Mouse (Mus musculus): ENCODE measurements around the gene Phox2b. TPM values are rescaled to one million over a fixed set of nuclear protein-coding genes. Genes with fewer than 3 reads are reported as not detected.

Phox2b gene
- polyA plus RNA-seq, 1 experiment from 2014 or later, result 6.2 TPM

DNA sequence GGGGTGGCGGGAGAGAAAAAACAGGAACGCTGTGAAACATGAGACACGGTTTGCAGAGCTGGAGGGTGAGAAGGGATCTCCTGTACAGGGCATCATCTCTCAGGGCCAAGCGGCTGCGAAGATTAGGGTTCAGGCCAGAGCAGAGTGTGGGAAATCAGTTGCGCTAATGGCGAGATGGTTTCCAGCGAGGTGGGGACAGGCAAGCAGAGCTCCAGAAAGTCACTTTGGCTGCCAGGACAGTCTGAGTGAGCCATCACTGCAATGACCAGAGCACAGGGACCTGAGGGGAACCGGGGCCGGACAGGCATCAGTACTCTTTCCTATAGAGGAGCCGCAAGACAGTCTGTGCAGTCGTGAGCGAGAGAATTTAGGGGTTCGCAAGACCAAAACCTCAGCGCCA is 3.9 kb downstream of the Phox2b start:
- H3K9ac ChIP-seq (ENCODE audit: low read length), result no peak overlapping the region
- H3K4me3 ChIP-seq (ENCODE audit: low read depth, low read length), result no peak overlapping the region
- H3K9me3 ChIP-seq (ENCODE audit: control insufficient read depth, low read length), result no peaks in the 10 kb centered on the region
- H3K36me3 ChIP-seq (ENCODE audit: control insufficient read depth, insufficient read depth, low read length), result no peaks in the 10 kb centered on the region
- ATAC-seq (ENCODE audit: low FRiP score, low TSS enrichment), result no peak
- WGBS, result 6% methylated on average over 15 of the region's 15 CpGs
- no peak overlapping the region for H3K27ac ChIP-seq (replicated peaks)
- H3K4me2 ChIP-seq (replicated peaks; ENCODE audit: low read depth), result no peak overlapping the region
- DNase-seq (ENCODE audit: low spot score), result no peak
- H3K27me3 ChIP-seq (ENCODE audit: control insufficient read depth, insufficient read depth, low read length), result peaks cover 33% of the 10 kb centered on the region; the same call in 1 of the 2 replicates
- no peaks in the 10 kb centered on the region for H3K4me1 ChIP-seq (replicated peaks; ENCODE audit: control insufficient read depth, insufficient read depth)
- TF ChIP-seq EP300 (optimal IDR thresholded peaks at IDR 0.05), result no peak
- no peak for TF ChIP-seq CTCF (IDR thresholded peaks at IDR 0.05; ENCODE audit: low read depth)

DNA sequence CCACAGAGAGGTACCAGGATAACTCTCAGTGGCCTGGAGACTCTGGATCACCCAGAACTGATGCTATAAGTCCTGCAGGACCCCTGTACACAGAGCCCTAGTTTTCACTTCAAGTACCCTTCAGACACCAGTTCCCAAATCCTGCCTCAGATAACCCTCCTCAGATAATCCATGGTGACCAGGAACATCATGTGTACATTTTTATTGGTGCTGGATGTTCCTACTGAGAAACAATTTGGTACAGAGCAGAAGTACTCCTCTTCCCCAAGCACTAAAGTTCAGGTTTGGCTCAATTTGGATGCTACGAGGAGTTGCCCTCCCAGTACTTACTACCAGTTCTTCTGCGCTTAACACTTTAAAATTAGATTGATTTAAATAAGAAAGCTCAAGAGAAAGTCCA is 5.1 kb downstream of the Phox2b start:
- TF ChIP-seq CTCF (IDR thresholded peaks at IDR 0.05; ENCODE audit: low read depth) (no peak), EP300 (optimal IDR thresholded peaks at IDR 0.05) (no peak)
- Histone ChIP-seq H3K27ac (replicated peaks) (no peak overlapping the region), H3K27me3 (ENCODE audit: control insufficient read depth, insufficient read depth, low read length) (peaks cover 29% of the 10 kb centered on the region; the same call in 1 of the 2 replicates), H3K9me3 (ENCODE audit: control insufficient read depth, low read length) (no peaks in the 10 kb centered on the region), H3K4me3 (ENCODE audit: low read depth, low read length) (no peak overlapping the region), H3K36me3 (ENCODE audit: control insufficient read depth, insufficient read depth, low read length) (no peaks in the 10 kb centered on the region), H3K4me1 (replicated peaks; ENCODE audit: control insufficient read depth, insufficient read depth) (no peaks in the 10 kb centered on the region), H3K4me2 (replicated peaks; ENCODE audit: low read depth) (no peak overlapping the region), H3K9ac (ENCODE audit: low read length) (no peak overlapping the region)
- WGBS, result 20% methylated on average over 2 of the region's 2 CpGs
- no peak for DNase-seq (ENCODE audit: low spot score)
- no peak for ATAC-seq (ENCODE audit: low FRiP score, low TSS enrichment)

DNA sequence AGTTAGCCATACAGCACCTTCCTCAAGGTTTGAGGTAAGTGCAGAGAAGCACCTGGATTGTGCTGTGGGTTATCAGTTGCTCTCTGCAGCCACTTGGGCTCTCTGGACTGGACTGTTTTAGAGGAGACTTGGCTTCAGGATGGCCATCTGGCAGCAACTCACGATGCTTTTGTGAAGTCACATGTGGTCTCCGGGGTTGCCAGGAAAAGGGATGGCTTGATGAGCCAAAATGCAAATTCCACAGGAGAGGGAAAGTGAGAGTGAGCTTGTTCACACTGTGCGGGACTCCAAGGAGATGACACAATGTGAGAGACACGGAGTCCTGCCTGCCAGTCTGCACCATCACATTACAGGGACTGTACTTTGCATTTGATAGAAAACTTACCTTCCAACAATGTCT is 7.3 kb downstream of the Phox2b start:
- DNase-seq (ENCODE audit: low spot score), result no peak
- H3K27me3 ChIP-seq (ENCODE audit: control insufficient read depth, insufficient read depth, low read length), result peaks cover 12% of the 10 kb centered on the region; the same call in 1 of the 2 replicates

DNA sequence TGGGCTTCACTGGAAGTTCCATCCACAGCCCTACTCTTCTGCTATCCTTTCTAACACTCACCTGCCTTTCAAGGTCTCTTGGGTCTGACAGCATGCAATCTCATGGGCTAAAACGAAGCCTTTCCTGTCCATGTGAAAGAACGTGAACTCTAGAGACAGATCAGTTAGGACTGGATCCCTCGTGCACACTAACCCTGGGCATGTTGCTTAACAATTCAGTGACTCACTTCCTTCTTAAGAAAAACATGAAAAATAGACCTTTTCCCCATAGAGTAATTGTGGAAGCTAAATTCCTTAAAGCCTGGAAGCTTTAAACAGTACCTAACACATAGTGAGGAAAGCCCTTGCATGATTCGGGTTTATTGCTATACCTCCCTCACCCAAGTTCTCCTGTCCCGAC is 8.2 kb downstream of the Phox2b start:
- Histone ChIP-seq H3K27ac (replicated peaks) (no peak overlapping the region), H3K9ac (ENCODE audit: low read length) (no peak overlapping the region), H3K9me3 (ENCODE audit: control insufficient read depth, low read length) (no peaks in the 10 kb centered on the region), H3K27me3 (ENCODE audit: control insufficient read depth, insufficient read depth, low read length) (peaks cover 7% of the 10 kb centered on the region; the same call in 1 of the 2 replicates), H3K36me3 (ENCODE audit: control insufficient read depth, insufficient read depth, low read length) (no peaks in the 10 kb centered on the region), H3K4me1 (replicated peaks; ENCODE audit: control insufficient read depth, insufficient read depth) (no peaks in the 10 kb centered on the region), H3K4me3 (ENCODE audit: low read depth, low read length) (no peak overlapping the region), H3K4me2 (replicated peaks; ENCODE audit: low read depth) (no peak overlapping the region)
- WGBS, result 50% methylated on average over 5 of the region's 5 CpGs
- TF ChIP-seq CTCF (IDR thresholded peaks at IDR 0.05; ENCODE audit: low read depth) (no peak), EP300 (optimal IDR thresholded peaks at IDR 0.05) (no peak)
- ATAC-seq (ENCODE audit: low FRiP score, low TSS enrichment) (no peak), DNase-seq (ENCODE audit: low spot score) (no peak)

More for the DNA sequence above, 7.3 kb downstream of the Phox2b start:
- Histone ChIP-seq H3K4me3 (ENCODE audit: low read depth, low read length) (no peak overlapping the region), H3K4me1 (replicated peaks; ENCODE audit: control insufficient read depth, insufficient read depth) (no peaks in the 10 kb centered on the region), H3K4me2 (replicated peaks; ENCODE audit: low read depth) (no peak overlapping the region), H3K36me3 (ENCODE audit: control insufficient read depth, insufficient read depth, low read length) (no peaks in the 10 kb centered on the region), H3K27ac (replicated peaks) (no peak overlapping the region), H3K9ac (ENCODE audit: low read length) (no peak overlapping the region), H3K9me3 (ENCODE audit: control insufficient read depth, low read length) (no peaks in the 10 kb centered on the region)
- ATAC-seq (ENCODE audit: low FRiP score, low TSS enrichment), result no peak
- TF ChIP-seq EP300 (optimal IDR thresholded peaks at IDR 0.05), result no peak
- no peak for TF ChIP-seq CTCF (IDR thresholded peaks at IDR 0.05; ENCODE audit: low read depth)
- 18% methylated on average over 4 of the region's 4 CpGs for WGBS

DNA sequence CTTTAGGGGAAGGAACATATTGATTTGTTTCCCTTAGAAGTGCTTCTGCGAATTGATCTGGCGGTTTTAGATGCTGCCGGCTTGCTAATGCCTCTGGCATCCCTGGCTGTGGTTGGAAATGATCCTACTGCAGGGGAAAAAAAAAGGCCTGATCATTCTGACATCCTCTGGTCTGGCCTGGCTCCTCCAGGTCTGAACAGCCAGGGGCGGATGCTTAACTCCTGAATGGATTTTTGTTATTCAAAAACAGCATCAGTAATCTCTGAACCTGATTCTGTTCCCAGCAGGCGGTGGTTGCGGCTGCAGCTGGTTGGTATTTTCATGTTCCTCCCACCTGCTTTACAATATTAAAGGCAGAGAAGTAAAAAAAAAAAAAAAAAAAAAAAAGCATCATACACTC is 16.0 kb downstream of the Phox2b start:
- H3K27ac ChIP-seq (replicated peaks), result no peak overlapping the region
- H3K4me2 ChIP-seq (replicated peaks; ENCODE audit: low read depth), result no peak overlapping the region
- 40% methylated on average over 6 of the region's 6 CpGs for WGBS
- no peaks in the 10 kb centered on the region for H3K4me1 ChIP-seq (replicated peaks; ENCODE audit: control insufficient read depth, insufficient read depth)
- no peaks in the 10 kb centered on the region for H3K9me3 ChIP-seq (ENCODE audit: control insufficient read depth, low read length)
- H3K27me3 ChIP-seq (ENCODE audit: control insufficient read depth, insufficient read depth, low read length), result no peaks in the 10 kb centered on the region
- no peak for TF ChIP-seq CTCF (IDR thresholded peaks at IDR 0.05; ENCODE audit: low read depth)
- ATAC-seq (ENCODE audit: low FRiP score, low TSS enrichment) (no peak), DNase-seq (ENCODE audit: low spot score) (no peak)
- no peak overlapping the region for H3K4me3 ChIP-seq (ENCODE audit: low read depth, low read length)
- no peaks in the 10 kb centered on the region for H3K36me3 ChIP-seq (ENCODE audit: control insufficient read depth, insufficient read depth, low read length)
- H3K9ac ChIP-seq (ENCODE audit: low read length), result no peak overlapping the region

DNA sequence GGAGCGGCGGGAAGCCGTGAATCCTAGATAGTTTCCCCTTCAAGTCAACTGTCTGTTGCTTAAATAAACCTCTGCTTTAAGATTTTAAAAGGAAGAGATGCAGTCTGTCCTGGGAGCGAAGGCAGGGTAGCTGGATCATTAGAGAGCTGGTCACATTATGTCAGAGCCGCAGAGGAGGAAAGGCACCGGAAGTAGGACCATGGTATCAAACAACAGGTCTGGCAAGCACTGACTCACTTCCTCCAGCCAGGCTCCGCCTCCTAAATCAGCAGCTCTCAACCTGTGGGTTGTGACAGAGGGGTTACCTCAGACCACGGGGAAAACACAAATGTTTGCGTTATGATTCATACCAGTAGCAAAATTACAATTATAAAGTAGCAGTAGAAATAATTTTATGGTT is 35.5 kb downstream of the Phox2b start:
- no peaks in the 10 kb centered on the region for H3K4me1 ChIP-seq (replicated peaks; ENCODE audit: control insufficient read depth, insufficient read depth)
- H3K27me3 ChIP-seq (ENCODE audit: control insufficient read depth, insufficient read depth, low read length), result no peaks in the 10 kb centered on the region
- 71% methylated on average over 9 of the region's 9 CpGs for WGBS
- H3K27ac ChIP-seq (replicated peaks), result no peak overlapping the region
- DNase-seq (ENCODE audit: low spot score) (no peak), ATAC-seq (ENCODE audit: low FRiP score, low TSS enrichment) (no peak)
- H3K4me2 ChIP-seq (replicated peaks; ENCODE audit: low read depth), result no peak overlapping the region
- no peak for TF ChIP-seq EP300 (optimal IDR thresholded peaks at IDR 0.05)
- TF ChIP-seq CTCF (IDR thresholded peaks at IDR 0.05; ENCODE audit: low read depth), result no peak
- no peak overlapping the region for H3K4me3 ChIP-seq (ENCODE audit: low read depth, low read length)
- no peak overlapping the region for H3K9ac ChIP-seq (ENCODE audit: low read length)
- H3K36me3 ChIP-seq (ENCODE audit: control insufficient read depth, insufficient read depth, low read length), result no peaks in the 10 kb centered on the region
- H3K9me3 ChIP-seq (ENCODE audit: control insufficient read depth, low read length), result no peaks in the 10 kb centered on the region

All from stomach, postnatal 0 days (tissue).